Mouse (Mus musculus): ENCODE measurements around the gene Cdk6. TPM values are rescaled to one million over a fixed set of nuclear protein-coding genes. Genes with fewer than 3 reads are reported as not detected.
"Not testable (repeated sequence)": the region's sequence is repeated elsewhere in the genome, so short reads cannot be mapped to it uniquely, and the experiment has no call there.

Cdk6 gene
- polyA plus RNA-seq, 1 experiment from 2014 or later, result 16.6 TPM

DNA sequence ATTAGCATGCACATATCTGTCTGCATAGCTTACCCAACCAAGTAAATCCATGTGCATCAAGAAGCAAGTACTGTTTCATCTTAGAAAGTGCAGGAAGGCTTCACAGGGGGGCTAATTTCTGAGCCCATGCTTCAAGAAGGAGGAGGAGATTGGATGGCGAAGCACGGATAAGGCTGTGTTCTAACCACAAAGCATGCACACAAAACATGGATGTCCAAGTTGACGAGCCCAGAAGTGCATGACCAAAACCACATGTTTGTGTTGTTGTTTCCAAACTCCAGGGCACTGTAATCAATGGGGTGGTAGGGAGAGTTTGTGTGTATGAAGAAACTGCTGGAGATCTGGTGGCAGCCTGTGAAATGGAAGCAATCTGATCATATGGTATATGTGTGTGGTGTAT lies 101.2 kb downstream of the Cdk6 start:
- ATAC-seq (ENCODE audit: low FRiP score, low TSS enrichment); H3K4me1 ChIP-seq (replicated peaks; ENCODE audit: control insufficient read depth, insufficient read depth); H3K27me3 ChIP-seq (ENCODE audit: control insufficient read depth, insufficient read depth, low read length); H3K9ac ChIP-seq (ENCODE audit: low read length); H3K36me3 ChIP-seq (ENCODE audit: control insufficient read depth, insufficient read depth, low read length); H3K4me2 ChIP-seq (replicated peaks; ENCODE audit: low read depth); H3K4me3 ChIP-seq (ENCODE audit: low read depth, low read length); DNase-seq (ENCODE audit: low spot score); H3K9me3 ChIP-seq (ENCODE audit: control insufficient read depth, low read length); H3K27ac ChIP-seq (replicated peaks): not testable (repeated sequence)
- WGBS, result 95% methylated on average over 3 of the region's 3 CpGs

DNA sequence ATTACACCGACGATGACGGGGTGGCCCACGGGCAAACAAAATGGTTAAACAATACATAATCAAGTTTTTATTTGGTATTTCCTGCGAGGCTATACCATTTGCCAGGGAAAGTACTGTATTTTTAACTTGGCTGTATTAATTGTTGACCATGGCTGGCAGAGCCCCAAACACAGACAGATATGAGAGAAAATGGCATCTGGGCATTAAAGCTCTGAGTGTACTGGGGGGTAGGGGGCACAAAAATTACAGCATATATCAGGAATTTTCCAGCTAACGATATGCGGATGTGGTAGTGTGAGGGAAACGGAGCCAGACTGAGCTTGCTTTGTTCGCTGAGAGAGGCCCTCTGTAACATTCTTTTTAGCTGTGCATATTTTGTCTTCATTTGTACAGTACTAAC lies 109.9 kb downstream of the Cdk6 start:
- 15% methylated on average over 9 of the region's 9 CpGs for WGBS
- H3K27me3 ChIP-seq (ENCODE audit: control insufficient read depth, insufficient read depth, low read length); H3K4me1 ChIP-seq (replicated peaks; ENCODE audit: control insufficient read depth, insufficient read depth); H3K4me2 ChIP-seq (replicated peaks; ENCODE audit: low read depth); H3K27ac ChIP-seq (replicated peaks); H3K4me3 ChIP-seq (ENCODE audit: low read depth, low read length); DNase-seq (ENCODE audit: low spot score); H3K36me3 ChIP-seq (ENCODE audit: control insufficient read depth, insufficient read depth, low read length); H3K9me3 ChIP-seq (ENCODE audit: control insufficient read depth, low read length); H3K9ac ChIP-seq (ENCODE audit: low read length); ATAC-seq (ENCODE audit: low FRiP score, low TSS enrichment): not testable (repeated sequence)

DNA sequence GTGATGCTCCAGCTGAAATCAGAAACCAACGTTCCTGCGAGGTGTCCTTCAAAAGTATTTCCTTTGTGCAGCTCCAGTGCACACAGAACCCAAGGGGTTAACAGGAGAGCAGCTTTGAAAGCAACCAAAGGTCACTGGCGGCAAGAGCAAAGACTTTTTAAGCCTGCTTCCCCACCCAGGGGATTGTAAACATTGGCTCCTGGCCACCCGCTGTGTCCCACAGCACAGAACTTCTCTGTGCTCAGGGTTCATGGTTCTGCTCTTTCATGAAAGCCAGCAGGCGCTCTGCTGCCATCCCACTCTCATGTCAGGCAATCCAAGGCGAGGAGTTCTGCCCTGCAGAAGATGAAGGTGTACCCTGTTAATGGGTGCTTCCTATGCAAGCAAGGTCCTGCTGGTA lies 112.7 kb downstream of the Cdk6 start:
- DNase-seq (ENCODE audit: low spot score) (peak; percentile 76), ATAC-seq (ENCODE audit: low FRiP score, low TSS enrichment) (peak; percentile 70)
- not testable (repeated sequence) for H3K4me2 ChIP-seq (replicated peaks; ENCODE audit: low read depth); H3K27me3 ChIP-seq (ENCODE audit: control insufficient read depth, insufficient read depth, low read length); H3K9ac ChIP-seq (ENCODE audit: low read length); H3K4me3 ChIP-seq (ENCODE audit: low read depth, low read length); H3K4me1 ChIP-seq (replicated peaks; ENCODE audit: control insufficient read depth, insufficient read depth); H3K36me3 ChIP-seq (ENCODE audit: control insufficient read depth, insufficient read depth, low read length); H3K9me3 ChIP-seq (ENCODE audit: control insufficient read depth, low read length)
- H3K27ac ChIP-seq (replicated peaks), result 0 out of 2 replicates have a peak overlapping the region, but pooled peaks have one; percentile 30
- TF ChIP-seq CTCF (IDR thresholded peaks at IDR 0.05; ENCODE audit: low read depth), result peak; percentile 31; the same call in 1 of the 2 replicates
- WGBS, result 6% methylated on average over 6 of the region's 6 CpGs

DNA sequence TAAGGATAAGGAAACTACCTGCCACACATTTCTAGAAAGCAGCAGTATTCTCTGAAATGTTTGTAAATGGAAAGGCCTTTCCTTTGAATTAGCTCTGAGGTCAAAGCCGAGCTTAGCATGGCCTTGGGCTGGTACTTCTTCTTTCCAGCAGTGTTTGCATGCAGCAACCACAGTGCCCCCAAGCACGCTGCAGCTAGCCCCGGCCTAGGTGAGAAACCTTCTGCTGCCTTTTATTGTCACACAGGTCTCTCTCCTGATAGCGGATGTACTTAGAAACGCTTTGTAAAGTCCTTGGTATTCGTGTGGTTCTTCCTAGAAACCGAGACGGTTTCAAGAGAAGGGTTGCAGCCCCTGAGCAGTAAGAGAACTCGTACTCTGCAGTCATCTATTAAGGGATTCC lies 119.6 kb downstream of the Cdk6 start:
- H3K9ac ChIP-seq (ENCODE audit: low read length), result no peak overlapping the region
- H3K27me3 ChIP-seq (ENCODE audit: control insufficient read depth, insufficient read depth, low read length), result no peaks in the 10 kb centered on the region
- ATAC-seq (ENCODE audit: low FRiP score, low TSS enrichment) (no peak), DNase-seq (ENCODE audit: low spot score) (no peak)
- no peaks in the 10 kb centered on the region for H3K9me3 ChIP-seq (ENCODE audit: control insufficient read depth, low read length)
- no peaks in the 10 kb centered on the region; the same call in 1 of the 2 replicates for H3K4me1 ChIP-seq (replicated peaks; ENCODE audit: control insufficient read depth, insufficient read depth)
- 53% methylated on average over 9 of the region's 9 CpGs for WGBS
- H3K4me2 ChIP-seq (replicated peaks; ENCODE audit: low read depth), result no peak overlapping the region
- H3K36me3 ChIP-seq (ENCODE audit: control insufficient read depth, insufficient read depth, low read length), result no peaks in the 10 kb centered on the region
- H3K27ac ChIP-seq (replicated peaks), result no peak overlapping the region
- TF ChIP-seq CTCF (IDR thresholded peaks at IDR 0.05; ENCODE audit: low read depth) (no peak), EP300 (optimal IDR thresholded peaks at IDR 0.05) (no peak)
- H3K4me3 ChIP-seq (ENCODE audit: low read depth, low read length), result no peak overlapping the region

DNA sequence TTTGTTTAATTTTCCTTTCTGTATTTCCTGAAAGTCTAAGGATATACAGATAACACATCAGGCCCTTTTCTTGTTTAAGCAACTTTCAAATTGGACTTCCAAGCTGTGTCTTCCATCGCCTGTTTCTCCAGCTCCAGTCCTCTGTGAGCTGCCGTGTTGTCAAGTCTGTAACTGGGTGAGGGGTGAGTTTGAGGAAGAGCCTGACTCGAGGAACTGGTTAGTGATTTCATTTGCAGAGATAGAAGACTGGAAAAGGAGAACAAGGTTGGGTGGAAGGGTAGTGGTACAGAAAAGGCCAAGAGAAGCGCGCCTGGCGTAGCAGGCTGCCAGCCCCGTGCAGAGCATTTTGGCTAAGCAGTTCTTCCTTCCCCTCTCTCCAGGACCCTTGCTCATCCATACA lies 120.1 kb downstream of the Cdk6 start:
- ATAC-seq (ENCODE audit: low FRiP score, low TSS enrichment) (no peak), DNase-seq (ENCODE audit: low spot score) (no peak)
- Histone ChIP-seq H3K4me2 (replicated peaks; ENCODE audit: low read depth) (no peak overlapping the region), H3K9ac (ENCODE audit: low read length) (no peak overlapping the region), H3K36me3 (ENCODE audit: control insufficient read depth, insufficient read depth, low read length) (no peaks in the 10 kb centered on the region), H3K4me1 (replicated peaks; ENCODE audit: control insufficient read depth, insufficient read depth) (peaks cover 2% of the 10 kb centered on the region; the same call in 1 of the 2 replicates), H3K4me3 (ENCODE audit: low read depth, low read length) (no peak overlapping the region), H3K27me3 (ENCODE audit: control insufficient read depth, insufficient read depth, low read length) (no peaks in the 10 kb centered on the region), H3K9me3 (ENCODE audit: control insufficient read depth, low read length) (no peaks in the 10 kb centered on the region), H3K27ac (replicated peaks) (no peak overlapping the region)
- WGBS, result 75% methylated on average over 7 of the region's 7 CpGs
- TF ChIP-seq CTCF (IDR thresholded peaks at IDR 0.05; ENCODE audit: low read depth), result no peak
- TF ChIP-seq EP300 (optimal IDR thresholded peaks at IDR 0.05), result no peak

DNA sequence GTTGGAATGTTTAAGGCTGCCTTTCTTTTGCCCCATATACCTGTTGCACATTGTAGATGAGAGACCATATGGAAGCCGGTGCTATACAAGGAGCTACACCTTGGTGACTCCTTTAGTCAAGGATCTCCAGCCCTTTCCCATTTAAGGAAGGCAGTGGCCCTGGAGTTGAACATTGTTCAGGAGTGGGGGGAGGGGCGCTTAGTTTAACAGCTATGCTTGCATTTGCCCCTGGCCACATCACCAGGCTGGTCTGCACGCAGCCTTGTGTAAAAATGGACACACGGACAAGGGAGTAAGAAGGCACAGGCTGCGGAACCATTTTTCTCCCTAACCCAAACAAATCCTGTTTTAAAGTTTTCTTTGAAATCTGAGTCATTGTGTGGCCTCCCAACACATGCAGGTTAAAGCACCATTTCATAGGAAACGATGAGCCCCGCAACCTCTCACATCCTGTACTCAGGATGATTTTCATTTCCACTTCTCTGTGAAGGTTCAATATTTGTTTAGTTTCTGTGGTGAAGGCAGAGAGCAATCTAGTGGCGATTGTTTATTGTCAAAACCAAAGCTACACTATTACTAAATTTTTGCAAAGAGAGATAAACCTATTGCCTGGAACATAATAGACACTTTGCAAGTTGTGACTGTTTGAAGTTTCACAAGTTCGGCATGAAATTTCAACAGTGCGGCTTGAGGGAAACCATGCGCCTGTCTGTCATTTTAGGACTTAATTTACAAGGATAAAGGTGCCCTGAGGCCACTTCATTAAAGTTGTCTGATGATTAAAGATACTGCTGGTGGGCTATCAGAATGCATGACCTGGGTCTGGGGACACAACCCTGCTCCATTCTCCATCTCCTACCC lies 121.8 kb downstream of the Cdk6 start:
- no peak for DNase-seq (ENCODE audit: low spot score)
- no peak overlapping the region for H3K9ac ChIP-seq (ENCODE audit: low read length)
- no peak for ATAC-seq (ENCODE audit: low FRiP score, low TSS enrichment)
- no peaks in the 10 kb centered on the region for H3K36me3 ChIP-seq (ENCODE audit: control insufficient read depth, insufficient read depth, low read length)
- TF ChIP-seq CTCF (IDR thresholded peaks at IDR 0.05; ENCODE audit: low read depth) (no peak), EP300 (optimal IDR thresholded peaks at IDR 0.05) (no peak)
- H3K27me3 ChIP-seq (ENCODE audit: control insufficient read depth, insufficient read depth, low read length), result no peaks in the 10 kb centered on the region
- no peaks in the 10 kb centered on the region for H3K9me3 ChIP-seq (ENCODE audit: control insufficient read depth, low read length)
- WGBS, result 51% methylated on average over 11 of the region's 11 CpGs
- peaks cover 2% of the 10 kb centered on the region; the same call in 1 of the 2 replicates for H3K4me1 ChIP-seq (replicated peaks; ENCODE audit: control insufficient read depth, insufficient read depth)
- no peak overlapping the region for H3K4me2 ChIP-seq (replicated peaks; ENCODE audit: low read depth)
- no peak overlapping the region for H3K27ac ChIP-seq (replicated peaks)
- no peak overlapping the region for H3K4me3 ChIP-seq (ENCODE audit: low read depth, low read length)
